Mouse (Mus musculus): Measurements from ENCODE around the gene Susd4.

The Susd4 gene

GRCm38 (mm10) chr1:182918718-182919346 lies 155.2 kb downstream of the Susd4 start:
- DNase-seq (ENCODE audit: low read depth), result no peak

GRCm38 (mm10) chr1:182922824-182923223 lies 159.2 kb downstream of the Susd4 start:
- DNase-seq (ENCODE audit: low read depth), result no peak

DNA sequence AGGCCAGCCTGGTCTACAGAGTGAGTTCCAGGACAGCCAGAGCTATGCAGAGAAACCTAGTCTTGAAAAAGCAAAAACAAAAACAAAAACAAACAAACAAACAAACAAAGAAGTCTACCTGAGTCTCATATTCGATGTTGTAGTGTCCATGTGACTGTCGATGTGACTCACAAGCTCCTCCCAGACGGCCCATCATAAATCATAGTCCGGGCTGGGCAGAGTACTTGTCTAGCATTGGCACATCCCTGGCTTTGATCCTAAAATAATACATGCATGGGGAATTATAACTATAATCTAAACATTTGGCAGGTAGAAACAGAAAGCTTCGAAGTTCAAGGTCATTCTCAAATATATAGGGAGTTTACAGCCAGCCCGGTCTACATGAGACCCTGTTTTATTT lies 162.8 kb downstream of the Susd4 start:
- peak; percentile 53 for DNase-seq (ENCODE audit: low read depth)

GRCm38 (mm10) chr1:182927878-182928851 lies 164.5 kb downstream of the Susd4 start:
- DNase-seq (ENCODE audit: low read depth), result no peak

DNA sequence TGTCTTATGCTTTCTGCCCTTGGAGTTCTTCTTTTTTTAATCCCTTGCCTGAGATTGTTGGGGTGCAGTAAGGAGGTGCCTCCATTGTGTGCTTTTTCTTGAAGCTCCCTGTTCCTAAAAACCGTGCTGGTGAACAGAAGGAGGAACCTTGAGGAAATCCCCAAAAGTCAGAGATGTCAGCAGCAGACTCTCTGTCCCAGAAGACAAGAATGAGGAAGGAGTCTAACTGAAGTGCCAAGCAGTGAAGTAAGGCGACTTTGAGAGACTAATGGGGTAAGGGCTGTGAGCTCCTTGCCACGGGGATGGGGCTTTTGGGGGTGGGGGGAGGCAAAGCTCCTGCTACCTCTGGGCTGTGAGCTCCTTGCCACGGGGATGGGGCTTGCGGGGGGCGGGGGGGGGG lies 171.8 kb downstream of the Susd4 start:
- no peak for DNase-seq (ENCODE audit: low read depth)

DNA sequence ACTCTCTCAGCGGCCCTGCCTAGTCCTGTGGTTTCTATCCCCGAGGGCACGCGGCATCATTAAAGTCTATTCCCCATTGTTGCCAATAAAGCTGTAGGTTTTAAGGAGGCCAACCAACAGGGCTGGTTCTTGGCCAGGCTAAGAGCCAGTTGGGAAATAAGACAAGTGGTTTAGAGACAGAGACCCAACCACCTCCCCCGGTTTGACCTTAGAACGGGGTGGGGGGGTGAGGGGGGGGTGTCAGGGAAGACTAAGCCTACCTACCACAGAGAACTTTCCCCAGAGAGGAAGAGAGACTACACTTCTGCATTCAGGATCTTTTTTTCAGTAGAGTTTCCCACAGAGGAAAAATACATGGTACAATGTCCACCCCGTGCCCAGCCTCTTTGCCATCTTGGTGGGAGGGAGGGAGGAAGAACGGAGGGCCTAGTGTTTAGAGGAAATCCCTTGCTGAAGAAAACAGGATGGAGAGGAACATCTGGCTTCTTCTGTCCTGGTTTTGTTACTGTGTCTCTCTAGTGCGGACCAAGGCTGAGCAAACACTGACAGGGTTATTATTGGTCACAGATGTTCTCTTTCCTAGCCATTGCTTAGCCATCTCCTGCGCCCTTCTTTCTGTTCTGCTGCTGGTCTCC lies 173.9 kb downstream of the Susd4 start:
- no peak for DNase-seq (ENCODE audit: low read depth)

GRCm38 (mm10) chr1:182941921-182942320 lies 178.3 kb downstream of the Susd4 start:
- DNase-seq (ENCODE audit: low read depth), result no peak

- peak; percentile 45 for DNase-seq (ENCODE audit: low read depth)
Observed at GRCm38 (mm10) chr1:182943911-182944310, 180.3 kb downstream of the Susd4 start.

DNA sequence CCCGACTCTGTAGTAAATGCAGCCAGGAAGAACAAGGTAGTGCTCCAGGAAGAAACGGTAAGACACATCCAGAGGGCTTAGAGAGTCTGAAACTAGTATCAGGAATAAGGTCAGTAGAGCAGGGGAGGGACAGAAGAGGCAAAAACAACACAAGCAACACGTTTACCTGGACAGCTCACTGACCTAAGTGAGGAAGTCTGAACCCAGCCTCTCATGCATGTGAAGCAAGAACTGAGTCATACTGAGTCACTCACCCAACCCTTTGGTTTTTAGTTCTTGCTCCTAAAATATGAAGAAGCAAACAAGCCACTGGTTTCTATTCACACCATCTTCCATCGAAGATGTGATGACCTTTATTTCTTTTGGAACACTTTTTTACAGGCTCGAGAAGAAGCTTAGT lies 181.0 kb downstream of the Susd4 start:
- peak; percentile 74 for DNase-seq (ENCODE audit: low read depth)

- DNase-seq (ENCODE audit: low read depth), result no peak
Observed at GRCm38 (mm10) chr1:182945561-182945960, 181.9 kb downstream of the Susd4 start.

Measured in NIH3T3 (cell line).